Mouse (Mus musculus) intestine, postnatal 0 days (tissue): ENCODE measurements at regions not wholly inside any gene's neighbourhood (a gene's known extent, or its start where the extent isn't known, plus 50 kb on each side); places are given as distances from the start of the nearest gene placed in this dataset.

ENCODE experiments used
- ATAC-seq: fragments of 200-750 bp; cut with Nextera tagmentation; 2 replicates; pipeline ENCODE4 v1.8.0; 2017; ENCODE audit warnings: mild to moderate bottlenecking, moderate TSS enrichment, moderate library complexity
- H3K27ac ChIP-seq: fragments of 300-500 bp; sonication (generic); 2 replicates; pipeline ENCODE4 v1.5.1; 2014; ENCODE audit warnings: mild to moderate bottlenecking, low read depth, low read length, moderate library complexity
- H3K27me3 ChIP-seq: fragments of 300-500 bp; sonication (generic); replicated peaks from 2 replicates; pipeline ENCODE4 v1.6.1; 2014; ENCODE audit warnings: low read length, mixed read lengths; ENCODE audit not compliant: control insufficient read depth, insufficient read depth
- H3K36me3 ChIP-seq: fragments of 300-500 bp; sonication (generic); 2 replicates; pipeline ENCODE4 v1.6.1; 2014; ENCODE audit warnings: mild to moderate bottlenecking, moderate library complexity; ENCODE audit not compliant: control insufficient read depth, insufficient read depth
- H3K4me1 ChIP-seq: fragments of 300-500 bp; sonication (generic); replicated peaks from 2 replicates; pipeline ENCODE4 v1.6.1; 2014; ENCODE audit warnings: antibody characterized with exemption, low read length, mixed read lengths; ENCODE audit not compliant: control insufficient read depth, insufficient read depth
- H3K4me2 ChIP-seq: fragments of 300-500 bp; sonication (generic); replicated peaks from 2 replicates; pipeline ENCODE4 v1.6.1; 2014; ENCODE audit warnings: low read depth, mild to moderate bottlenecking, moderate library complexity
- H3K4me3 ChIP-seq: fragments of 300-500 bp; sonication (generic); 2 replicates; pipeline ENCODE4 v1.5.1; 2014; ENCODE audit warnings: low read depth, low read length
- H3K9ac ChIP-seq: fragments of 300-500 bp; sonication (generic); 2 replicates; pipeline ENCODE4 v1.6.1; 2014; ENCODE audit warnings: mild to moderate bottlenecking, low read depth, low read length
- H3K9me3 ChIP-seq: fragments of 300-500 bp; sonication (generic); 2 replicates; pipeline ENCODE4 v1.6.1; 2016; ENCODE audit warnings: mixed run types; ENCODE audit not compliant: control insufficient read depth
- CTCF ChIP-seq: sonication (generic); IDR thresholded peaks from 2 replicates; pipeline ENCODE4 v1.5.1; 2016; ENCODE audit warnings: low read depth, mild to moderate bottlenecking, control low read depth, antibody characterized with exemption, moderate library complexity
- WGBS: fragments of 180-500 bp; shearing (Covaris S2); extraction: QIAGEN DNeasy Blood & Tissue Kit; methylation state at CpG from one replicate; pipeline ENCODE4 v1.1.7; 2014; 5-methylcytosine and 5-hydroxymethylcytosine counted together

DNA sequence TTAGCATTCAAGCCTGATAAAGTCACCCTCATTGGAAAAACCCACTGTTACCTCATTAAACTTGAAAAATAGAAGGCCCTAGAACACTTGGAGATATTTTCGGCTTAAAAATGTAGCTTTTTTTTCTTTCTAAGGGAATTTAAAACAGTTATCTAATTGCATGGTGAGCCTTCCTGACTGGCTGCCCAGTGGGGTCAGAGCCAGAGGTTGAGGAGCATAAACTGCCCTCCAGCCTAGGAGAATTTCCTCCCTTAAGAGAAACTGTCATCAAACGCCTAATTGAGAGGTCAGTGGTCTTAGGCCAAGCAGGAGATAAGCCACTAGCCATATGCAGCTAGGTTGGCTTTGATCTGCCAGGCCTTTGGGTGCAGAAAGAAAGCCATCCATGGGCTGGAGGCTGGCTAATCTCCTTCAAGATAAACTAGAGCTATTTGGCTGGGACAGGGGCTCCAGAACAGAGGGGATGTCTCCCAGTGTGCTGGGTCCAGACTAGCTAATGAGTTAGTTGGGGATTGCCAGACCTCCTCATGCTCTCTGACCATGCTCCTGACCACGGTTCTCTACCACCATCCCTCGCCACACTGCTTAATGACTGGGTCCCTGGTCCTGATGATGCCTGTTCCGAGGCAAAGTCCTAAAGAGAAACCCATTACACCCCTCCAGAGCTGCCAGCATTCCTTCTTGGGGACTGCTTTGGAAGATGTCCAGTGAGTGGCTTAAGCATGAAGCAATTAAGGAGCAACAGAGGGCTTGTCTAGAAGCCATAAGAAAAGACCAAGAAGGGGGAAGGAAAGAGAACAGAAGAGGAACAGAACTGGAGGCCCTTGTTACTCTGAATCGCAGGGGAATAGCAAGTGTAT, 199.2 kb downstream of the Wdr11 start:
- no peak overlapping the region for H3K4me2 ChIP-seq
- H3K27me3 ChIP-seq = no peaks in the 10 kb centered on the region
- whole genome bisulfite sequencing = 65% methylated on average over 6 of the region's 6 CpGs
- H3K36me3 ChIP-seq = no peaks in the 10 kb centered on the region
- H3K4me3 ChIP-seq = no peak overlapping the region
- no peak overlapping the region for H3K27ac ChIP-seq
- ATAC-seq = no peak
- no peak for TF ChIP-seq CTCF
- no peaks in the 10 kb centered on the region for H3K9me3 ChIP-seq
- H3K4me1 ChIP-seq = no peaks in the 10 kb centered on the region
- no peak overlapping the region for H3K9ac ChIP-seq

DNA sequence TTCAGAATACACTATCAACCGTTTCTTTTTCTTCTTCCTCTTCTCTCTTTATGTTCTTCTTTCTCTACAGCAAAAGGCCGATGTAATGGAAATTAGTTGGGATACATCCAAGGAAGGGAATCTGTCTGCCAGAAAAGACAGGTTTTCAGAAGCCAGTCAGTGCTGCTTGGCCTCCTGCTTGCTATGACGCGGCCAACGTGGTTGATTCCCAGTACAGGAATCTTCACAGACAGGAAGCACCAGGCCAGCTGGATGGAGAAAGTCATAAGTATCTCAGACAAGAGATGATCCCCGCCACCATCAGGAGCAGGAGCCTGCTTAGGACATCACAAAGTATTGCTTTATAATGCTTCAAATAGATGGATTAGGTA, 199.8 kb downstream of the Wdr11 start:
- Histone ChIP-seq H3K4me3 (no peak overlapping the region), H3K4me2 (no peak overlapping the region), H3K27ac (no peak overlapping the region), H3K27me3 (no peaks in the 10 kb centered on the region), H3K4me1 (no peaks in the 10 kb centered on the region), H3K36me3 (no peaks in the 10 kb centered on the region), H3K9me3 (no peaks in the 10 kb centered on the region), H3K9ac (no peak overlapping the region)
- 65% methylated on average over 6 of the region's 6 CpGs for WGBS
- ATAC-seq = no peak
- TF ChIP-seq CTCF = no peak

DNA sequence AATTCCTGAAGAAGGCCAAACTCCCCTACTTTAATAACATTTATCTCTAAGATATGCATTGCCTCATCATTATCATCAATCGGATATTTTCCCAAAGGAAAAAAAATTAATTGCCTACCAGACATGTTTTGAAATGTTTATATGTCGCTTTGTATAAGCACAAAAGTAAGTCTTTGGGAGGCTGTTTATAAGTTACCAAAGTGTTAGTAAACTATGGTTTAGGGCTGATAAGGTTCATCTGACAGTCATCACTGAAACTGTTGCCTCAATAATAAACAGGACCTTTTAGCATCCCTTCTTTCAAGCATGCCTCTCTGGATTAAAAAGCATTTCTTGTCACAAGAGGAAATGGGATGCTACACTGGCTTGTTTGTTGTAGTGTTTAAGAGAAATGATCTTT, 202.1 kb downstream of the Wdr11 start:
- Histone ChIP-seq H3K4me3 (no peak overlapping the region), H3K9me3 (no peaks in the 10 kb centered on the region), H3K27ac (no peak overlapping the region), H3K27me3 (no peaks in the 10 kb centered on the region), H3K4me1 (no peaks in the 10 kb centered on the region), H3K4me2 (no peak overlapping the region), H3K36me3 (no peaks in the 10 kb centered on the region), H3K9ac (no peak overlapping the region)
- ATAC-seq = no peak
- 56% methylated on average over 2 of the region's 2 CpGs for WGBS
- no peak for TF ChIP-seq CTCF

DNA sequence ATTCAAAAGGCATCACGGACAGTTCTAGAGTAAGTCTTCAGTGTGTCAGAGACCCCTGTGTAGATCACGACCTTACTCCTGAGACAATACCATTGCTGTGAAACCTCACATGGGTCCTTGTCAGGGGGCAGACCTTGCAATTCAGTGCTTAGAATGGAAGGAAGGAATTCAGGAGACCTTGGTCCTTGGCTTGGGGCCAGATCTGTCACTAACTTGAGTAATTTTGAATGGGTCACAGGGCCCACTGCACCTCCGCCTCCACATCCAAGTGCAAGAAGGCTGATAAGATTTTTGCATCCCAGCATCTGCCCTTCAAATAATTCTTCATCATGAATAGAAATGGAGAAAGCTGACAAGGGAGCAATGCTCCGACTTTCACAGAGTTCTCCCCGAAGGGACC, 202.6 kb downstream of the Wdr11 start:
- no peaks in the 10 kb centered on the region for H3K9me3 ChIP-seq
- H3K27ac ChIP-seq = no peak overlapping the region

DNA sequence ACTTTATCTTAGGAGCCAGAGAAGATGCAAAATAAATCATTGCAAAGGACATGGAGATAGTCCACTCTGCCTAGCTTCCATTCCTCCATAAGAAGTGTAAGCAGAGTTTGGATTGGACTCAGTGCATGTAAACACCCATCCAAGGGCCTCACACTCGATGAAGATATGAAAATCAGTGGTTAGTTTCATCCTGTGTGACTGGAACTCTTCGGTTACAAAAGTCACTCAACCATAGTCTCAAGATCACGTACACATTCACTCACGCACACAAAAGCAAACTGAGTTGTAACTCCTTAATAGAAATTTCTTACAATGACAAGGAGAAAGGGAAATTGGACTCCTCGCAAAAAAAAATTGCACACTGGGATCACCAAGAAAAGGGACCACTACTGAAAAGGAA, 206.9 kb downstream of the Wdr11 start:
- Histone ChIP-seq H3K9me3 (no peaks in the 10 kb centered on the region), H3K4me1 (no peaks in the 10 kb centered on the region; the same call in 1 of the 2 replicates), H3K27ac (no peak overlapping the region), H3K36me3 (no peaks in the 10 kb centered on the region), H3K4me3 (no peak overlapping the region), H3K4me2 (no peak overlapping the region), H3K27me3 (no peaks in the 10 kb centered on the region), H3K9ac (no peak overlapping the region)
- no peak for ATAC-seq
- WGBS = 83% methylated on average over 5 of the region's 5 CpGs
- no peak for TF ChIP-seq CTCF

More for the DNA sequence above, 202.6 kb downstream of the Wdr11 start:
- H3K4me2 ChIP-seq = no peak overlapping the region
- WGBS = 73% methylated on average over 5 of the region's 5 CpGs
- H3K9ac ChIP-seq = no peak overlapping the region
- no peak for ATAC-seq
- no peaks in the 10 kb centered on the region for H3K27me3 ChIP-seq
- no peaks in the 10 kb centered on the region for H3K36me3 ChIP-seq
- H3K4me3 ChIP-seq = no peak overlapping the region
- no peaks in the 10 kb centered on the region for H3K4me1 ChIP-seq
- TF ChIP-seq CTCF = no peak

DNA sequence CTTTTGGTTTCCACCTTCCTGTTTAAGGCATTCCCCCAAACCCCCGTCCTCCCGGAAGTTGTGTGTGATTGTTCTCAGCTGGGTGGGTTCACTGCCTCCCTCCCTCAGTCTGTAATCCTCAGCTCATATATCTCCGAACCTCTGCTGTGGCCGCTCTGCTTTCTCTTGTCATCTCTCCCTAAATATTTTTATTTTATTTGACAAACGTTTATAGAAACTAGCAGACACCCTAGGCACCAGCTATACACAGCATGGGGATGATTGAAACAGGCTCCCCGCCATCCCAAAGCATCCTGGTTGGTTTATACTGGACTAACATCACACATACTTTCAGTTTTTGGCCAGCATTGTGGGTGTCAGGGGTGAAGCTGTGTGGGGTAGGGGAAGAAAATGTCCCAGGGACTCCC, 208.8 kb downstream of the Wdr11 start:
- Histone ChIP-seq H3K27ac (no peak overlapping the region), H3K4me2 (no peak overlapping the region), H3K27me3 (no peaks in the 10 kb centered on the region), H3K4me1 (no peaks in the 10 kb centered on the region; the same call in 1 of the 2 replicates), H3K9me3 (no peaks in the 10 kb centered on the region), H3K9ac (no peak overlapping the region), H3K4me3 (no peak overlapping the region), H3K36me3 (no peaks in the 10 kb centered on the region)
- 57% methylated on average over 6 of the region's 6 CpGs for WGBS
- TF ChIP-seq CTCF = no peak
- ATAC-seq = no peak

DNA sequence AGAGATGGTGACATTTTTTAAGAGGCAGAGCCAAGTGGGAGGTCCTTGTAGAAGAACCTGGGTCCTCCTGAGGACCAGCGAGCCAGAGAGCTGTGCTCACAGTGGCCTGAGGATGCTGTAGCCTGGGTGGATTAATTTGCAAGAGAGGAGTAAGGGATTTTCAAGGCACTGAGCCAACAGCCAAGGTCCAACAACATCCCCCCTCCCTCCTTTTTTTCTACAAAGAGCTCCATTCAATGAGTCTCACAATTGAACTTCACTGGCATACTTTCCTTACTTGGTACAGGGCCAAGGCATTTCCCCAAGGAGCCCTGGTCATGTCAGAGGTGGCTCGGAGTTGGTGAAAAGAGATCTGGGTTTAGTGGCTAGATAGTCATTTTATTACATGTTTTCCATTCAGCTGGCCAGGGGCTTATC, 209.8 kb downstream of the Wdr11 start:
- no peak overlapping the region for H3K9ac ChIP-seq
- H3K4me2 ChIP-seq = no peak overlapping the region
- H3K4me1 ChIP-seq = no peaks in the 10 kb centered on the region; the same call in 1 of the 2 replicates
- H3K9me3 ChIP-seq = no peaks in the 10 kb centered on the region
- WGBS = 59% methylated on average over 2 of the region's 2 CpGs
- no peak for TF ChIP-seq CTCF
- no peaks in the 10 kb centered on the region for H3K36me3 ChIP-seq
- ATAC-seq = no peak
- H3K4me3 ChIP-seq = no peak overlapping the region
- H3K27me3 ChIP-seq = no peaks in the 10 kb centered on the region
- H3K27ac ChIP-seq = no peak overlapping the region
